Mouse (Mus musculus): ENCODE results near the gene 2510039O18Rik. TPM values are rescaled to one million over a fixed set of nuclear protein-coding genes. Genes with fewer than 3 reads are reported as not detected.

Gene 2510039O18Rik
- polyA plus RNA-seq (2014; fragmentation: Nextera tagmentation; extraction: Ambion mirVana), result 13.6 and 16.7 TPM in 2 replicates

- peak within 1 kb of the TSS; percentile 100 for H3K4me2 ChIP-seq (replicated peaks; ENCODE audit: low read depth, low read length)
- no peaks in the 10 kb centered on the region for H3K27me3 ChIP-seq (ENCODE audit: control insufficient read depth, insufficient read depth, low read length)
- H3K9me3 ChIP-seq (ENCODE audit: control insufficient read depth, low read length), result no peaks in the 10 kb centered on the region
- peak within 1 kb of the TSS; percentile 94 for H3K4me3 ChIP-seq (ENCODE audit: low read depth, low read length)
- peak within 1 kb of the TSS; percentile 82 for H3K9ac ChIP-seq (ENCODE audit: low read depth, low read length)
- WGBS, result 4% methylated on average over 22 of the region's 35 CpGs
- 0 out of 2 replicates have a peak, but pooled peaks cover 4% of the 10 kb centered on the region for H3K36me3 ChIP-seq (ENCODE audit: control insufficient read depth, insufficient read depth, low read length)
- peak within 1 kb of the TSS; percentile 36; the same call in 1 of the 2 replicates for H3K27ac ChIP-seq (ENCODE audit: low read depth, low read length)
- DNase-seq (ENCODE audit: low spot score), result peak; percentile 89
- peak; percentile 68 for ATAC-seq (ENCODE audit: low FRiP score)
- H3K4me1 ChIP-seq (replicated peaks; ENCODE audit: control insufficient read depth, insufficient read depth, low read length), result peaks cover 6% of the 10 kb centered on the region
Observed at GRCm38 (mm10) chr4:147940576-147941044, at the start of gene 2510039O18Rik. 2510039O18Rik (plus strand) TSS chr4:147940895.

GRCm38 (mm10) chr4:147895815-147896330 is 44.8 kb upstream of the 2510039O18Rik start:
- H3K4me2 ChIP-seq (replicated peaks; ENCODE audit: low read depth, low read length), result no peak overlapping the region
- peaks cover 10% of the 10 kb centered on the region; the same call in 1 of the 2 replicates for H3K36me3 ChIP-seq (ENCODE audit: control insufficient read depth, insufficient read depth, low read length)
- H3K4me3 ChIP-seq (ENCODE audit: low read depth, low read length), result no peak overlapping the region
- no peak overlapping the region for H3K27ac ChIP-seq (ENCODE audit: low read depth, low read length)
- H3K9ac ChIP-seq (ENCODE audit: low read depth, low read length), result no peak overlapping the region
- WGBS, result 97% methylated on average over 4 of the region's 4 CpGs
- no peak for DNase-seq (ENCODE audit: low spot score)
- H3K4me1 ChIP-seq (replicated peaks; ENCODE audit: control insufficient read depth, insufficient read depth, low read length), result no peaks in the 10 kb centered on the region
- ATAC-seq (ENCODE audit: low FRiP score), result no peak
- no peaks in the 10 kb centered on the region for H3K27me3 ChIP-seq (ENCODE audit: control insufficient read depth, insufficient read depth, low read length)
- no peaks in the 10 kb centered on the region for H3K9me3 ChIP-seq (ENCODE audit: control insufficient read depth, low read length)

- WGBS, result 77% methylated on average over 1 of the region's 1 CpGs
- H3K36me3 ChIP-seq (ENCODE audit: control insufficient read depth, insufficient read depth, low read length), result peaks cover 10% of the 10 kb centered on the region; the same call in 1 of the 2 replicates
- ATAC-seq (ENCODE audit: low FRiP score), result no peak
Observed at GRCm38 (mm10) chr4:147896411-147896810, 44.3 kb upstream of the 2510039O18Rik start.

GRCm38 (mm10) chr4:147897348-147897747 is 43.3 kb upstream of the 2510039O18Rik start:
- Histone ChIP-seq H3K9me3 (ENCODE audit: control insufficient read depth, low read length) (no peaks in the 10 kb centered on the region), H3K4me1 (replicated peaks; ENCODE audit: control insufficient read depth, insufficient read depth, low read length) (no peaks in the 10 kb centered on the region), H3K27ac (ENCODE audit: low read depth, low read length) (no peak overlapping the region), H3K27me3 (ENCODE audit: control insufficient read depth, insufficient read depth, low read length) (no peaks in the 10 kb centered on the region), H3K4me2 (replicated peaks; ENCODE audit: low read depth, low read length) (no peak overlapping the region), H3K36me3 (ENCODE audit: control insufficient read depth, insufficient read depth, low read length) (peaks cover 10% of the 10 kb centered on the region; the same call in 1 of the 2 replicates), H3K9ac (ENCODE audit: low read depth, low read length) (no peak overlapping the region), H3K4me3 (ENCODE audit: low read depth, low read length) (no peak overlapping the region)
- no peak for DNase-seq (ENCODE audit: low spot score)
- ATAC-seq (ENCODE audit: low FRiP score), result no peak
- 86% methylated on average over 3 of the region's 3 CpGs for whole genome bisulfite sequencing

More at GRCm38 (mm10) chr4:147896411-147896810, 44.3 kb upstream of the 2510039O18Rik start:
- Histone ChIP-seq H3K27ac (ENCODE audit: low read depth, low read length) (no peak overlapping the region), H3K9ac (ENCODE audit: low read depth, low read length) (no peak overlapping the region), H3K4me3 (ENCODE audit: low read depth, low read length) (no peak overlapping the region), H3K4me2 (replicated peaks; ENCODE audit: low read depth, low read length) (no peak overlapping the region), H3K9me3 (ENCODE audit: control insufficient read depth, low read length) (no peaks in the 10 kb centered on the region), H3K27me3 (ENCODE audit: control insufficient read depth, insufficient read depth, low read length) (no peaks in the 10 kb centered on the region), H3K4me1 (replicated peaks; ENCODE audit: control insufficient read depth, insufficient read depth, low read length) (no peaks in the 10 kb centered on the region)
- no peak for DNase-seq (ENCODE audit: low spot score)

- peaks cover 3% of the 10 kb centered on the region; the same call in 1 of the 2 replicates for H3K4me1 ChIP-seq (replicated peaks; ENCODE audit: control insufficient read depth, insufficient read depth, low read length)
- H3K4me3 ChIP-seq (ENCODE audit: low read depth, low read length), result no peak overlapping the region
- WGBS, result 93% methylated on average over 7 of the region's 7 CpGs
- no peak for ATAC-seq (ENCODE audit: low FRiP score)
- H3K4me2 ChIP-seq (replicated peaks; ENCODE audit: low read depth, low read length), result no peak overlapping the region
- H3K27ac ChIP-seq (ENCODE audit: low read depth, low read length), result no peak overlapping the region
- no peaks in the 10 kb centered on the region for H3K27me3 ChIP-seq (ENCODE audit: control insufficient read depth, insufficient read depth, low read length)
- no peak for DNase-seq (ENCODE audit: low spot score)
- peaks cover 10% of the 10 kb centered on the region; the same call in 1 of the 2 replicates for H3K36me3 ChIP-seq (ENCODE audit: control insufficient read depth, insufficient read depth, low read length)
- H3K9ac ChIP-seq (ENCODE audit: low read depth, low read length), result no peak overlapping the region
- no peaks in the 10 kb centered on the region for H3K9me3 ChIP-seq (ENCODE audit: control insufficient read depth, low read length)
Observed at GRCm38 (mm10) chr4:147900452-147900851, 40.2 kb upstream of the 2510039O18Rik start.

GRCm38 (mm10) chr4:147902906-147903500 is 37.7 kb upstream of the 2510039O18Rik start:
- Histone ChIP-seq H3K4me2 (replicated peaks; ENCODE audit: low read depth, low read length) (no peak overlapping the region), H3K4me1 (replicated peaks; ENCODE audit: control insufficient read depth, insufficient read depth, low read length) (peaks cover 3% of the 10 kb centered on the region; the same call in 1 of the 2 replicates), H3K27ac (ENCODE audit: low read depth, low read length) (no peak overlapping the region), H3K36me3 (ENCODE audit: control insufficient read depth, insufficient read depth, low read length) (peaks cover 3% of the 10 kb centered on the region; the same call in 1 of the 2 replicates), H3K9ac (ENCODE audit: low read depth, low read length) (no peak overlapping the region), H3K4me3 (ENCODE audit: low read depth, low read length) (no peak overlapping the region), H3K27me3 (ENCODE audit: control insufficient read depth, insufficient read depth, low read length) (no peaks in the 10 kb centered on the region), H3K9me3 (ENCODE audit: control insufficient read depth, low read length) (no peaks in the 10 kb centered on the region)
- DNase-seq (ENCODE audit: low spot score), result no peak
- WGBS, result 86% methylated on average over 12 of the region's 12 CpGs
- ATAC-seq (ENCODE audit: low FRiP score), result no peak

- Histone ChIP-seq H3K9me3 (ENCODE audit: control insufficient read depth, low read length) (no peaks in the 10 kb centered on the region), H3K4me2 (replicated peaks; ENCODE audit: low read depth, low read length) (peak overlapping the region; percentile 60), H3K4me3 (ENCODE audit: low read depth, low read length) (peak overlapping the region; percentile 81), H3K36me3 (ENCODE audit: control insufficient read depth, insufficient read depth, low read length) (0 out of 2 replicates have a peak, but pooled peaks cover 3% of the 10 kb centered on the region), H3K9ac (ENCODE audit: low read depth, low read length) (peak overlapping the region; percentile 89), H3K27me3 (ENCODE audit: control insufficient read depth, insufficient read depth, low read length) (no peaks in the 10 kb centered on the region), H3K4me1 (replicated peaks; ENCODE audit: control insufficient read depth, insufficient read depth, low read length) (peaks cover 3% of the 10 kb centered on the region; the same call in 1 of the 2 replicates), H3K27ac (ENCODE audit: low read depth, low read length) (no peak overlapping the region)
- no peak for ATAC-seq (ENCODE audit: low FRiP score)
- 80% methylated on average over 3 of the region's 3 CpGs for WGBS
- DNase-seq (ENCODE audit: low spot score), result no peak
Observed at GRCm38 (mm10) chr4:147903601-147904000, 37.1 kb upstream of the 2510039O18Rik start.

GRCm38 (mm10) chr4:147904313-147905089 is 36.2 kb upstream of the 2510039O18Rik start, which contains the start of gene Mfn2:
Mfn2 (minus strand) TSS chr4:147904704.
- no peaks in the 10 kb centered on the region for H3K9me3 ChIP-seq (ENCODE audit: control insufficient read depth, low read length)
- WGBS, result under 1% methylated on average over 52 of the region's 59 CpGs
- H3K4me1 ChIP-seq (replicated peaks; ENCODE audit: control insufficient read depth, insufficient read depth, low read length), result peaks cover 3% of the 10 kb centered on the region; the same call in 1 of the 2 replicates
- H3K4me3 ChIP-seq (ENCODE audit: low read depth, low read length), result peak within 1 kb of the TSS; percentile 81
- peak within 1 kb of the TSS; percentile 60 for H3K4me2 ChIP-seq (replicated peaks; ENCODE audit: low read depth, low read length)
- H3K27me3 ChIP-seq (ENCODE audit: control insufficient read depth, insufficient read depth, low read length), result no peaks in the 10 kb centered on the region
- H3K36me3 ChIP-seq (ENCODE audit: control insufficient read depth, insufficient read depth, low read length), result 0 out of 2 replicates have a peak, but pooled peaks cover 3% of the 10 kb centered on the region
- peak within 1 kb of the TSS; percentile 79 for H3K27ac ChIP-seq (ENCODE audit: low read depth, low read length)
- peak; percentile 97 for ATAC-seq (ENCODE audit: low FRiP score)
- peak within 1 kb of the TSS; percentile 89 for H3K9ac ChIP-seq (ENCODE audit: low read depth, low read length)
- peak; percentile 93 for DNase-seq (ENCODE audit: low spot score)

All from hindbrain, embryonic 11.5 days (tissue).